Mouse (Mus musculus): ENCODE data around the gene Tspan18. TPM values are rescaled to one million over a fixed set of nuclear protein-coding genes. Genes with fewer than 3 reads are reported as not detected.

The Tspan18 gene
- 10 to 100 TPM; 39.1 to 40.2 TPM for total RNA-seq (2021)
- long read RNA-seq, experiment 1, transcript Tspan18-202 (10 exons, 3,751 nt) = major isoform, 14 of 25 reads
- long read RNA-seq, experiment 1, partial matches to known transcripts = 2 of 25 reads
- long read RNA-seq, experiment 1, other reads (novel, unspliced or antisense) = 9 of 25 reads
- long read RNA-seq, experiment 2, transcript Tspan18-202 (10 exons, 3,751 nt) = major isoform, 19 of 40 reads
- long read RNA-seq, experiment 2, partial matches to known transcripts = 2 of 40 reads
- long read RNA-seq, experiment 2, other reads (novel, unspliced or antisense) = 15 of 40 reads

DNA sequence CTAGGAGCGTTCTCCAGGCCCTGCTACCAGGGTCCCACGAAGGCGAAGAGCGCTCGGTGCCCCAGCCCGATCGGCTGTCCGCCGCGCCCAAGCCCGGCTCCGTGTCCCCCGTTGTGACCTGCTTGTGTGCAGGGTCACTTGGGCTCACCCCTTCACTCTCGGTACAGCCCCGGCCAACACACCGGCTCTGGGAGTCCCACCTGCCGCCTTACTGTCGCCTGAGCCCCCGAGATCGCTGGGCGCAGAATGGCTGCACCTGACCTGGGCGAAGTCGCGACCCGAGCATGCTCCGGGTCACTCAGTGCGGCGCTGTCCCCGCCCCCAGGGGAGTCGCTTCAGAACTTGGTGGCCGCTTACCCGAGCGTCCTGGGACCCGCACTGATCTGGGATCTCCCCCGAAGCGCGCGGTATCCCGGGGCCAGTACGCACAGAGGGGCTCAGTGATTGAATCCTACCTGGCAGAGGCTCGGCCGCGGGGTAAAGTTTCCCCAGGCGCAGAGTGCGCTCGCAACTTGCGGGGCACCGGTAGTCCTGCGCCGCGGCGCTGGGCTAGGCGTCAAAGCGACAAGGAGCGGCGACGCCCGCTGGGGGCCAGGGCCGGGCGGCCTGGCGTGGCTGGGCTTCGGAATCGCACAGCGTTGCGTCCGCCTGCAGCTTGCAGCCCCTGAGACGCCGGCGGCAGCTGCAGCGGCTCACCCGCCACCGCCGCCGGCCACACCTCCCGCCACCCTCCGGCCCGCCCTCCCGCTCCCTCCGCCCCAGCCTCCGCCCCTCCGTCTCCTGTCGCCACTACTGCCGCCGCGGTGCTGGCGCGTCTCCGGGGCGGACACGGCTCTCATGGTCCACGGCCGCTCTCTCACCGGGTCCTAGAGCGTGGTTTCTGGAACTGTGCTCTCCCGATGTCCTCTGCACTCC is at the start of gene Tspan18:
TSS of gene Tspan18 (minus strand) at position 689 of the 915 bp plus-strand sequence.
- peak in 1 of 2 experiments; percentile 32 for DNase-seq (ENCODE audit: low spot score in 2 of 2)
- TF ChIP-seq CTCF (conservative IDR thresholded peaks at IDR 0.05) = no peak
- peak within 1 kb of the TSS; percentile 82 for H3K27ac ChIP-seq
- H3K4me3 ChIP-seq = peak within 1 kb of the TSS; percentile 83

DNA sequence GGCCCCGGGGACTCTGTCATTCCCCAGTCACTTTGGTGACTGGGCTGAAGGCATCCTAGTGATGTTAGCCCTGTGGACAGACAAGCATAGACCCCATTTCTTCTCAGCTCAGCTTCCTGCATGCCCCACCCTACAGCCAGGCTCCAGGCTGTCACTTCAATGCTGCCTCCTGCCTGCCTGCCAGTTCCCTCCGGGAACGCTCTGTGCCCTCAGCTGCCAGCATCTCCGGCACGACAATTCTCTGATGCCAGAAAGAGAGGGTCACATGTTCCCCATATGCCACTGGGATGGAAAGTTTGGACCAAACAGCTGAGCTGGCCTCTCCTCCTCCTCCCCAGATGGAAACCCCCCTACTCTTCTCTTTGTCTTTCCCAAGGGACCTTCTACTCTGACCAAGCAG is 49.5 kb upstream of the Tspan18 start:
- Histone ChIP-seq H3K4me3 (no peak overlapping the region), H3K27ac (peak overlapping the region; percentile 86)
- TF ChIP-seq CTCF (conservative IDR thresholded peaks at IDR 0.05) = no peak
- peak; percentile 60 to 63 for DNase-seq (ENCODE audit: low spot score in 2 of 2)

DNA sequence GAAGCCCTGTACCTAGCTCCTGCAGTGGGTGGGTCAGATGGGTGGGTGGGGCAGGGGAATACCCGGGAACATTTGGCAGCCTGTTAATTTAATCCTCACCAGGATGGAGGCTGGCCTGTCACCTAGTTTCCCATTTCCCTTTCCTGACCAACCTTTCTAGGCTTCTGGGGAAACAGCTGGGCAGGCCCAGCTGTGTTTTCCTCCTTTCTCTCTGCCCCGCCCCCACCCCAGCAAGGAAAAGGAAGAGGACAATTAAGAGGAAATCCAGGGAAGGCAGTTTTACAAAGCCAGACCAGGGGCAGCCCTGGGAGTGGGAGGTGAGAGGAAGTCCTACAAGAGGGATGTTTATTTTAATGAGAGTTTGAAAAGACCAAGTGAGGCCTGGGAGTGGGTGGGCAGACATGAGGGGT is 46.4 kb upstream of the Tspan18 start:
- Histone ChIP-seq H3K27ac (no peak overlapping the region), H3K4me3 (no peak overlapping the region)
- DNase-seq (ENCODE audit: low spot score in 2 of 2) = no peak
- TF ChIP-seq CTCF (conservative IDR thresholded peaks at IDR 0.05) = no peak

DNA sequence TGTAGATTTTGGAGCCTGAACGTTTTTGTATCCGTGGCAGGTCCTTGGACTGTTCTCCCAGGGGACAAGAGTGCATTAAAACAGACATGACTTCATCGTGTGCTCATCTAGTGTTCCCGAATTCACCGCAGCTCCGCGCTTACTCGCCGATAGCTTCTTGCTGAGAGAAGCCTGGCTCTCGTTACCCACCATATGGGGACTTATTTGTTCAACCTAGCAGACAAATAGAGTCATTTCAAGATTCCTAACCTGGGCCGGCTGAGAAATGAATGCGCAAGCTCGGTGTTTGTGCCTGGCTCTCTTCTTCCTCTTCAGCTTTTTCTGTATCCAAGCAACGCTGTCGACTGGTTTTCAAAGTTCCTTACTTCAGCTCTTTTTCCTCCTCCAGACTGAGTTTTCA is 43.5 kb upstream of the Tspan18 start:
- Histone ChIP-seq H3K27ac (peak overlapping the region; percentile 83), H3K4me3 (peak overlapping the region; percentile 28)
- no peak for TF ChIP-seq CTCF (conservative IDR thresholded peaks at IDR 0.05)
- DNase-seq (ENCODE audit: low spot score in 2 of 2) = peak; percentile 29 to 60

DNA sequence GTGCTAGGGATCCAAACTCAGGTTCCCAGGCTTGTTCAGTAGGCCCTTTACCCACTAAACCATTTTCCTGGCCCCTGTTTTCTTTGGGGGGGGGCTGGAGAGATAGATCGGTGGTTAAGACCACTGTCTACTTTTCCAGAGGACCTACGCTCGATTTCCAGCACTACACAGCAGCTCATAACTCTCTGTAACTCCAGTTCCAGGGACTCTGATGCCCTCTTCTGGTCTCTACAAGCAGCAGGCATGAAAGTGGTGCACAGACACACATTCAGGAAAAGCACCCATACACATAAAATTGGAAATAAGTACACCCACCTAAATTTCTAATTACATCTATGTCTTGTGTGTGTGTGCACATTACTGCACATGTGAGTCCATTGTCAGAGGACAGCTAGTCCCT is 42.9 kb upstream of the Tspan18 start:
- no peak overlapping the region for H3K4me3 ChIP-seq
- peak; percentile 33 for TF ChIP-seq CTCF (conservative IDR thresholded peaks at IDR 0.05)
- H3K27ac ChIP-seq = peak overlapping the region; percentile 83
- no peak for DNase-seq (ENCODE audit: low spot score in 2 of 2)

DNA sequence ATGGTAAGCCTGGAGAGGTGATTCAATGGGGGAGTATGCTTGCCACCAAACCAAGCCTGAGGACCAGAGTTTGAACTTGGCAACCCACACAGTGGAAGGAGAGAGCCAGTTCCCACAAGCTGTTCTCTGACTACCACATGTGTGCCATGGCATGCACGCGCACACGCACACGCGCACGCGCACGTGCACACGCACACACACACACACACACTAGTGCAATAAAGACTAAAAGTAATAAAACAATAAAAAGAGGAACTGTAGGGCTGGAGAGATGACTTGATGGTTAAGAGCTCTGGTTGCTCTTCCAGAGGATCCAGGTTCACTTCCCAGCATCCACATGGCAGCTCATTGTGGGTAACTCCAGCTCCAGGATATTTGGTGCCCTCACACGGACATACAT is 38.6 kb upstream of the Tspan18 start:
- DNase-seq (ENCODE audit: low spot score in 2 of 2) = no peak
- no peak for TF ChIP-seq CTCF (conservative IDR thresholded peaks at IDR 0.05)
- Histone ChIP-seq H3K4me3 (no peak overlapping the region), H3K27ac (no peak overlapping the region)

DNA sequence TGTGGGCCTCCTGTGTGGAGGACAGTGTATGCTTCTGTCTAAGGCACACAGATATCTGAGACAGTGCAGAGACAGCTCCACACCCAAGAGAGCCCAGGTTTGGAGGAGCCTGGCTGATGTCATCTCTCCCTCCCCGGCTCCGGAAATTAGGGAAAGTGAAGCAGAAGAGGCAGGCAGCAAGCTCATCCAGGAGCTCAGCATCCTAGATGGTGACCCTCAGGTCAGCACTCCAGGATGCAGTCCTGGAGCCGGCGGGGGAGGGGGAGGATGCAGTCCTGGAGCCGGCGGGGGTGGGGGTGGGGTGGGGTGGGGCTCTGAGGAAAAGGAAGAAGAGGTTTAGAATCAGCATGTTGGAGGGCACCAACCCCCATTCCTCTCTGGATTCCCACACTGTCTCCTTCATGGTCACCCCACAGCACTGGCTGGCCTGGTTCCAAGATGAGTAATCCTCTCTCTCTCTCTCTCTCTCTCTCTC is 37.8 kb upstream of the Tspan18 start:
- no peak for TF ChIP-seq CTCF (conservative IDR thresholded peaks at IDR 0.05)
- no peak for DNase-seq (ENCODE audit: low spot score in 2 of 2)
- no peak overlapping the region for H3K27ac ChIP-seq
- no peak overlapping the region for H3K4me3 ChIP-seq

DNA sequence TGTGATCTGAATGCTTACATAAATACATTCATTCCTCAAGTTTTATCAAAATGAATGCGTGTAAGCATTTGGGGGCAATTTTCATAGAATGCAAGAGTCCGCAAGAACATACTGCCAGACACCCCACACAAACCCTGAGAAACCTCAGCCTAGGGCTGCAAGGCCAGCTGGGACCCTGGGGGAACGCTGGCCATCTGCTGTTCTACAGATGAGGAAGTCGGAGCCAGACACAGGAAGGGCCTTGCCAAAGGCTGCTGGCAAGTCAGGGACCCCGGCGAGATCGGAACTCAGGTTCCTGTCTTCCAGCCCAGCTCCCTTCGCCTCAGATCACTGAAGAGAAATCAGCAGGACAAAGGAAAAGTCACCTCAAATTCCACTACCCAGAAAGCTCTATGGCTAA is 34.6 kb upstream of the Tspan18 start:
- DNase-seq (ENCODE audit: low spot score in 2 of 2) = no peak
- TF ChIP-seq CTCF (conservative IDR thresholded peaks at IDR 0.05) = no peak
- Histone ChIP-seq H3K4me3 (no peak overlapping the region), H3K27ac (peak overlapping the region; percentile 77)

DNA sequence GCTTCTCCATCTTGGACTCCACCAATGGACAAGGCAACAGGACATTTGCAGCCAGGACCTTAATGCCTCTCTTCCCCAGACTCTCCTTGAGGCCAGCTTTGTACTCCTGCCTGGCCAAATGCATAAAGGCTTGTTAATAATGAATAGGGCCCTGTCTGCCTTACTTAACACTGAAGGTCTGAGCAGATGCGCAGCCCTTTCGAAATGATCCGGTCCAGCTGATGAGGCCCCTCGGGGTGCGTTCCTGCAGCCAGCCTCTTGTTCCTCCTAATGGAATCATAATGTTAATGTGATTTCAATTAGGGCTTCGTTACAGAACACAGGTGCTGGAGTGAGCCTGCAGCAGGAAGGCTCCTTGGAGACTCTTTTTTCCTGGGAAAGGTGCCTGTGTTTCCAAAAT is 33.7 kb upstream of the Tspan18 start:
- H3K27ac ChIP-seq = peak overlapping the region; percentile 77; the same call in 1 of the 2 replicates
- DNase-seq (ENCODE audit: low spot score in 2 of 2) = no peak
- no peak overlapping the region for H3K4me3 ChIP-seq
- TF ChIP-seq CTCF (conservative IDR thresholded peaks at IDR 0.05) = no peak

DNA sequence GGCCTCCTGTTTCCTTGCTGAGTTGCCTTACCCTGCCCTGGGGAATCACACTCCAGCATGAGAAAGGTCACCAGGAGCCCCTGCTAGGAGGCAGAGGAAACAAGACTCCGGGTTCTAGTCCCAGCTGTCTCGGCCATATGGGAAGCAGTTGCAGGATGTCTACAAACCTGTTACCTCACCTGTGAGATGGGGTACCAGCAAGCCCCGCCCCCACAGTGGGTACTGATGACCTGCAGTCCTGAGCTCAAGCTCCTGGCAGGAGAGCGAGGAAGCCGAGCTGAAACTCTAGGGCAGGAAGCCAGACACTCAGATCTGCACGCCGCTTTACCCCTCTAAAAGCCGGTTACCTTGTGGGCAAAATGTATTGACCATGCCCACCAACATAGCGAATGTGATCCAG is 31.1 kb upstream of the Tspan18 start:
- TF ChIP-seq CTCF (conservative IDR thresholded peaks at IDR 0.05) = no peak
- no peak overlapping the region for H3K4me3 ChIP-seq
- no peak for DNase-seq (ENCODE audit: low spot score in 2 of 2)
- H3K27ac ChIP-seq = no peak overlapping the region

DNA sequence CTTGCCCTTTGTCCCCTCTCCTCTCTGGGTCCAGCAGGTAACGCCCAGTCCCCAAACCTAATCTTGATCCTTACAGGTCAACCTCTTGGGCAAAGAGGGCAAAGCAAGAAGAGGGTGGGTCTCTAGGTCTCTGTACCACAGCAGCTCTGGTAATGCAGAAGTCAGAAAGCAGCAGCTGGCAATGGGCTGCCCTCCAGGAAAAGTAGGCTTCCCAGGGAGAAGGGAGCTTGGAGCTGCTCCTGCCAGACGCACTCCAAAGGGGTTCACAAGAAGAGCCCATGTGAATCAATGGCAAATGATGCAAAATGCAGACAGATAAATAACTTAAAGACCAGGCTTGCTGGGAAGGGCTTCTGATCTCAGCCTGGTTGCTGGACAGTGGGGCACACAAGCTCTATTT is 30.6 kb upstream of the Tspan18 start:
- Histone ChIP-seq H3K4me3 (no peak overlapping the region), H3K27ac (no peak overlapping the region)
- DNase-seq (ENCODE audit: low spot score in 2 of 2) = no peak
- TF ChIP-seq CTCF (conservative IDR thresholded peaks at IDR 0.05) = no peak

DNA sequence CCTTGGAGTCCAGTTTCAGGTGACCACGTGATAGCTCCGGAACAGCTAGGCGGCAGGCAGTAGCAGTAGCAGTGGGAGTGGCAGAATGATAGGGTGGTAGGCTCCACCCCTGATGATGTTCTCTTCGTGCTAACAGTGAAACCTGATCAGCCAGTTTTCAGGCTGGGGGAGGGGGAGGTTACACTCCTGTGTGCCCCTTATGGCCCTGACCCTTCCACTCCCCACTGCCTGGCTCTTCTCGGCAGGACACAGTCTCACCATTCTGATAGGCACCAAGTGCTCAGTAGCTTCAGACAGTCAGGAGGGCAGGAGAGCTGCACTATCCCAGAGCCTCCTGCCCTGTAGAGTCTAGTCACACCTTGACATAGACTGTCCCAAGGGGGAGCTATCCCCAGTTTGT is 27.1 kb upstream of the Tspan18 start:
- DNase-seq (ENCODE audit: low spot score in 2 of 2) = no peak
- no peak for TF ChIP-seq CTCF (conservative IDR thresholded peaks at IDR 0.05)
- no peak overlapping the region for H3K27ac ChIP-seq

DNA sequence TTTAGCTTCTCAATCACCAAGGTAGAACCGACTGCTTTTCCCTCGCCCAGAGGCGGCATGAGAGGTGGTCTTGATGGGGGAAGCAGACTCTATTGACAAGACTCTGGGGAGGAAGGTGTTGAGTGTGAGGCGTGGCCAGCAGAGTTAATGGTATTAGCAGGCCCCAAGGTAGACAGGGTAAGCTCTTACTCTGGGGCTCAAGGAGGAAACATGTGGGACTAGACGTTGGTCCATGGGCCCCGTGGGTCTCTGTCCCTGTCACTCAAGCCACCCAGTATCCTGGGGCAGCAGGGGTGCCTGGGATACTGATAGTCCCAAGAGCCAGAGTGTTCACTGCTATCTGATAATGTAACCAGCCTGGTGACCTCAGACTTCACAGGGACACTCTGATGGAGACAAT is 26.0 kb upstream of the Tspan18 start:
- no peak overlapping the region for H3K27ac ChIP-seq
- no peak for TF ChIP-seq CTCF (conservative IDR thresholded peaks at IDR 0.05)
- no peak for DNase-seq (ENCODE audit: low spot score in 2 of 2)
- no peak overlapping the region for H3K4me3 ChIP-seq

More for the DNA sequence above, 27.1 kb upstream of the Tspan18 start:
- no peak overlapping the region for H3K4me3 ChIP-seq

Measured in layer of hippocampus, adult 2 months (tissue).